Mouse (Mus musculus) heart, embryonic 13.5 days (tissue): ENCODE results near the gene Prdm2. TPM values are rescaled to one million over a fixed set of nuclear protein-coding genes. Genes with fewer than 3 reads are reported as not detected.

Source experiments
- ATAC-seq: fragments of 200-750 bp; cut with Nextera tagmentation; 2 replicates; pipeline ENCODE4 v1.8.0; 2017; ENCODE audit warnings: moderate TSS enrichment; ENCODE audit not compliant: insufficient number of reproducible peaks, low FRiP score, low TSS enrichment; ENCODE audit errors: extremely low read depth
- H3K27ac ChIP-seq: fragments of 300-500 bp; sonication (generic); replicated peaks from 2 replicates; pipeline ENCODE4 v1.5.1; 2015; ENCODE audit warnings: moderate library complexity, mild to moderate bottlenecking, inconsistent platforms
- H3K27me3 ChIP-seq: fragments of 300-500 bp; sonication (generic); replicated peaks from 2 replicates; pipeline ENCODE4 v1.6.1; 2015; ENCODE audit warnings: mild to moderate bottlenecking, inconsistent platforms
- H3K36me3 ChIP-seq: fragments of 300-500 bp; sonication (generic); 2 replicates; pipeline ENCODE4 v1.6.1; 2015; ENCODE audit warnings: mild to moderate bottlenecking, inconsistent platforms
- H3K4me1 ChIP-seq: fragments of 300-500 bp; sonication (generic); 2 replicates; pipeline ENCODE4 v1.6.1; 2015; ENCODE audit warnings: inconsistent platforms
- H3K4me2 ChIP-seq: fragments of 300-500 bp; sonication (generic); 2 replicates; pipeline ENCODE4 v1.6.1; 2015; ENCODE audit warnings: inconsistent platforms, mild to moderate bottlenecking, moderate library complexity
- H3K4me3 ChIP-seq: fragments of 300-500 bp; sonication (generic); 2 replicates; pipeline ENCODE4 v1.5.1; 2015; ENCODE audit warnings: moderate library complexity, mild to moderate bottlenecking, inconsistent platforms
- H3K9ac ChIP-seq: fragments of 300-500 bp; sonication (generic); 2 replicates; pipeline ENCODE4 v1.6.1; 2015; ENCODE audit warnings: inconsistent platforms, mild to moderate bottlenecking, moderate library complexity
- H3K9me3 ChIP-seq: fragments of 300-500 bp; sonication (generic); 2 replicates; pipeline ENCODE4 v1.6.1; 2016; ENCODE audit warnings: inconsistent platforms
- WGBS: fragments of 180-500 bp; shearing (Covaris S2); methylation state at CpG from one replicate; pipeline ENCODE4 v1.1.7; 2015; ENCODE audit warnings: mixed read lengths; 5-methylcytosine and 5-hydroxymethylcytosine counted together
- polyA plus RNA-seq: library from polyadenylated mRNA; unstranded; fragments of >200 nt; fragmentation: Nextera tagmentation; extraction: Ambion mirVana; gene quantifications from 2 replicates; pipeline ENCODE4 v1.2.1, GENCODE M21; 2015

The Prdm2 gene
- polyA plus RNA-seq, 1 experiment from 2014 or later: 7.0 TPM

GRCm38 (mm10) chr4:143211584-143212340 lies 1.0 kb downstream of the Prdm2 start:
- WGBS: 9% methylated on average over 43 of the region's 43 CpGs
- Histone ChIP-seq H3K4me1 (peaks cover 12% of the 10 kb centered on the region), H3K27me3 (no peaks in the 10 kb centered on the region; the same call in 1 of the 2 replicates), H3K36me3 (no peaks in the 10 kb centered on the region), H3K4me2 (peak overlapping the region; percentile 79), H3K4me3 (peak overlapping the region; percentile 88), H3K27ac (peak overlapping the region; percentile 63), H3K9me3 (no peaks in the 10 kb centered on the region), H3K9ac (peak overlapping the region; percentile 95)
- ATAC-seq: no peak

- ATAC-seq: no peak
- Histone ChIP-seq H3K4me1 (peaks cover 12% of the 10 kb centered on the region), H3K9me3 (no peaks in the 10 kb centered on the region), H3K36me3 (no peaks in the 10 kb centered on the region), H3K4me2 (no peak overlapping the region), H3K27ac (no peak overlapping the region), H3K27me3 (no peaks in the 10 kb centered on the region), H3K9ac (no peak overlapping the region), H3K4me3 (no peak overlapping the region)
- 85% methylated on average over 2 of the region's 2 CpGs for WGBS
Observed at GRCm38 (mm10) chr4:143209997-143210396, 2.8 kb downstream of the Prdm2 start.

- Histone ChIP-seq H3K36me3 (no peaks in the 10 kb centered on the region), H3K27me3 (no peaks in the 10 kb centered on the region), H3K4me2 (no peak overlapping the region), H3K27ac (no peak overlapping the region), H3K4me1 (peaks cover 9% of the 10 kb centered on the region; the same call in 1 of the 2 replicates), H3K9me3 (no peaks in the 10 kb centered on the region), H3K4me3 (no peak overlapping the region), H3K9ac (no peak overlapping the region)
- WGBS: 79% methylated on average over 3 of the region's 3 CpGs
- no peak for ATAC-seq
Observed at GRCm38 (mm10) chr4:143202653-143203052, 10.1 kb downstream of the Prdm2 start.

- 79% methylated on average over 3 of the region's 3 CpGs for WGBS
- ATAC-seq: no peak
- no peak overlapping the region for H3K4me3 ChIP-seq
- H3K27me3 ChIP-seq: no peaks in the 10 kb centered on the region
- H3K4me1 ChIP-seq: peaks cover 9% of the 10 kb centered on the region; the same call in 1 of the 2 replicates
- no peak overlapping the region for H3K27ac ChIP-seq
- no peaks in the 10 kb centered on the region for H3K36me3 ChIP-seq
- H3K9ac ChIP-seq: no peak overlapping the region
- no peak overlapping the region for H3K4me2 ChIP-seq
- H3K9me3 ChIP-seq: no peaks in the 10 kb centered on the region
Observed at GRCm38 (mm10) chr4:143198371-143198770, 14.4 kb downstream of the Prdm2 start.

GRCm38 (mm10) chr4:143197845-143198356 lies 14.9 kb downstream of the Prdm2 start:
- Histone ChIP-seq H3K36me3 (no peaks in the 10 kb centered on the region), H3K9ac (no peak overlapping the region)
- no peak for ATAC-seq

GRCm38 (mm10) chr4:143194328-143194727 lies 18.5 kb downstream of the Prdm2 start:
- H3K4me2 ChIP-seq: no peak overlapping the region
- no peaks in the 10 kb centered on the region for H3K36me3 ChIP-seq
- H3K27me3 ChIP-seq: no peaks in the 10 kb centered on the region
- no peak overlapping the region for H3K27ac ChIP-seq
- no peak overlapping the region for H3K4me3 ChIP-seq
- no peak overlapping the region for H3K9ac ChIP-seq
- no peaks in the 10 kb centered on the region for H3K9me3 ChIP-seq
- ATAC-seq: no peak
- 76% methylated on average over 5 of the region's 5 CpGs for WGBS
- peaks cover 3% of the 10 kb centered on the region; the same call in 1 of the 2 replicates for H3K4me1 ChIP-seq

More at GRCm38 (mm10) chr4:143197845-143198356, 14.9 kb downstream of the Prdm2 start:
- Histone ChIP-seq H3K4me3 (no peak overlapping the region), H3K27ac (no peak overlapping the region), H3K27me3 (no peaks in the 10 kb centered on the region), H3K4me2 (no peak overlapping the region), H3K4me1 (peaks cover 9% of the 10 kb centered on the region; the same call in 1 of the 2 replicates), H3K9me3 (no peaks in the 10 kb centered on the region)
- WGBS: 81% methylated on average over 5 of the region's 5 CpGs

- no peak overlapping the region for H3K4me2 ChIP-seq
- no peaks in the 10 kb centered on the region for H3K36me3 ChIP-seq
- H3K9me3 ChIP-seq: no peaks in the 10 kb centered on the region
- no peak overlapping the region for H3K27ac ChIP-seq
- WGBS: 80% methylated on average over 6 of the region's 6 CpGs
- H3K4me1 ChIP-seq: peaks cover 7% of the 10 kb centered on the region
- H3K9ac ChIP-seq: no peak overlapping the region
- H3K27me3 ChIP-seq: no peaks in the 10 kb centered on the region
- ATAC-seq: no peak
- H3K4me3 ChIP-seq: no peak overlapping the region
Observed at GRCm38 (mm10) chr4:143193164-143193563, 19.6 kb downstream of the Prdm2 start.

GRCm38 (mm10) chr4:143191783-143192182 lies 21.0 kb downstream of the Prdm2 start:
- Histone ChIP-seq H3K9ac (no peak overlapping the region), H3K27me3 (no peaks in the 10 kb centered on the region), H3K36me3 (no peaks in the 10 kb centered on the region), H3K4me2 (no peak overlapping the region), H3K4me1 (peaks cover 15% of the 10 kb centered on the region), H3K27ac (no peak overlapping the region), H3K9me3 (no peaks in the 10 kb centered on the region), H3K4me3 (no peak overlapping the region)
- no peak for ATAC-seq
- 73% methylated on average over 3 of the region's 3 CpGs for WGBS

GRCm38 (mm10) chr4:143190657-143191056 lies 22.1 kb downstream of the Prdm2 start:
- Histone ChIP-seq H3K4me2 (0 out of 2 replicates have a peak overlapping the region, but pooled peaks have one; percentile 7), H3K27me3 (no peaks in the 10 kb centered on the region), H3K36me3 (no peaks in the 10 kb centered on the region), H3K9ac (no peak overlapping the region), H3K4me1 (peaks cover 19% of the 10 kb centered on the region), H3K4me3 (no peak overlapping the region), H3K9me3 (no peaks in the 10 kb centered on the region), H3K27ac (no peak overlapping the region)
- 51% methylated on average over 4 of the region's 4 CpGs for WGBS
- ATAC-seq: no peak

- WGBS: 55% methylated on average over 5 of the region's 5 CpGs
- Histone ChIP-seq H3K9me3 (no peaks in the 10 kb centered on the region), H3K4me1 (peaks cover 22% of the 10 kb centered on the region), H3K9ac (no peak overlapping the region), H3K27ac (no peak overlapping the region), H3K27me3 (no peaks in the 10 kb centered on the region), H3K36me3 (no peaks in the 10 kb centered on the region), H3K4me3 (no peak overlapping the region), H3K4me2 (no peak overlapping the region)
- no peak for ATAC-seq
Observed at GRCm38 (mm10) chr4:143188571-143189191, 24.1 kb downstream of the Prdm2 start.

- Histone ChIP-seq H3K36me3 (no peaks in the 10 kb centered on the region), H3K9me3 (no peaks in the 10 kb centered on the region), H3K4me2 (no peak overlapping the region), H3K27ac (no peak overlapping the region), H3K9ac (no peak overlapping the region), H3K27me3 (no peaks in the 10 kb centered on the region), H3K4me3 (no peak overlapping the region), H3K4me1 (peaks cover 24% of the 10 kb centered on the region)
- ATAC-seq: no peak
Observed at GRCm38 (mm10) chr4:143186066-143186465, 26.7 kb downstream of the Prdm2 start.
